Mouse (Mus musculus): ENCODE results near the gene Ugt2b1.
A peak's percentile ranks its signal among the peaks of the same experiment; 100 is the strongest.
"Not testable (repeated sequence)": the region's sequence is repeated elsewhere in the genome, so short reads cannot be mapped to it uniquely, and the experiment has no call there.

The Ugt2b1 gene

GRCm38 (mm10) chr5:86926426-86926825, at the start of gene Ugt2b1:
Ugt2b1 (minus strand) TSS chr5:86926530.
- no peak for DNase-seq

- DNase-seq: not testable (repeated sequence)
Measured at GRCm38 (mm10) chr5:86967271-86967670, 40.9 kb upstream of the Ugt2b1 start.

- DNase-seq: not testable (repeated sequence)
Measured at GRCm38 (mm10) chr5:86962849-86963248, 36.5 kb upstream of the Ugt2b1 start.

GRCm38 (mm10) chr5:86961587-86962358, 35.4 kb upstream of the Ugt2b1 start:
- DNase-seq: peak; percentile 1 to 23

GRCm38 (mm10) chr5:86960504-86960903, 34.2 kb upstream of the Ugt2b1 start:
- DNase-seq: no peak

GRCm38 (mm10) chr5:86942111-86942510, 15.8 kb upstream of the Ugt2b1 start:
- no peak for DNase-seq

- no peak for DNase-seq
Measured at GRCm38 (mm10) chr5:86920661-86921233, 5.6 kb downstream of the Ugt2b1 start.

GRCm38 (mm10) chr5:86911357-86912099, 14.8 kb downstream of the Ugt2b1 start:
- no peak for DNase-seq

GRCm38 (mm10) chr5:86910770-86911169, 15.6 kb downstream of the Ugt2b1 start:
- no peak for DNase-seq

GRCm38 (mm10) chr5:86906758-86907157, 19.6 kb downstream of the Ugt2b1 start, which contains the start of gene Ugt2b34:
Ugt2b34 (minus strand) TSS chr5:86906937.
- peak; percentile 2 to 5 for DNase-seq

GRCm38 (mm10) chr5:86889933-86890332, 36.4 kb downstream of the Ugt2b1 start:
- DNase-seq: no peak

- DNase-seq: no peak
Measured at GRCm38 (mm10) chr5:86888420-86888819, 37.9 kb downstream of the Ugt2b1 start.

- no peak for DNase-seq
Measured at GRCm38 (mm10) chr5:86887081-86887480, 39.2 kb downstream of the Ugt2b1 start.

- no peak for DNase-seq
Measured at GRCm38 (mm10) chr5:86886620-86887019, 39.7 kb downstream of the Ugt2b1 start.

- DNase-seq: peak; percentile 3 to 6
Measured at GRCm38 (mm10) chr5:86871877-86872276, 54.5 kb downstream of the Ugt2b1 start.

Measured in kidney, postnatal 4 days (tissue).